Mouse (Mus musculus) mature B cell (primary cell): Measurements from ENCODE around the gene Ostm1.

Experiments
- in situ Hi-C: fragments of 300-500 bp; cut with MboI; formaldehyde crosslinking; loops from 2 replicates; pipeline ENCODE4 v1.14.3; 2019

Ostm1 gene

DNA sequence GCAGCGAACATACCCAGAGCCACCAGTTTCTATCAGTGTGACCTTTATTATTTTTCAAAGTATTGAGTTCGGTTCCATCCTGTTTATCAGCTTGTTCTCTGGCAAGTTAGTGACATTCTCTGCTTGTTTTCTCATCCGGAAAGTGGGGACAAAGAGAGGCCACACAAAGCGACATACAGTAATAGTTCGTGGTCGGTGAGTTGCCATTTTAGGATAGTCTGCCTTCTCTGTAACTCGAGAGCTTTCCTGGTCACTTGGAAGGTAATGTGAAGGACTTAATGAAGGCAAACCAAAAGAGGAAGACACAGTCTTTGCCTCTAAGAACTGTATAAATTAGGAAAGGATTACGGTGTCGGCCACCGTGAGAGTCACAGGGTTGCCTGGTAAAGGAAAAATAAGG, 96.0 kb downstream of the Ostm1 start:
- in situ Hi-C loops: no loop called here

DNA sequence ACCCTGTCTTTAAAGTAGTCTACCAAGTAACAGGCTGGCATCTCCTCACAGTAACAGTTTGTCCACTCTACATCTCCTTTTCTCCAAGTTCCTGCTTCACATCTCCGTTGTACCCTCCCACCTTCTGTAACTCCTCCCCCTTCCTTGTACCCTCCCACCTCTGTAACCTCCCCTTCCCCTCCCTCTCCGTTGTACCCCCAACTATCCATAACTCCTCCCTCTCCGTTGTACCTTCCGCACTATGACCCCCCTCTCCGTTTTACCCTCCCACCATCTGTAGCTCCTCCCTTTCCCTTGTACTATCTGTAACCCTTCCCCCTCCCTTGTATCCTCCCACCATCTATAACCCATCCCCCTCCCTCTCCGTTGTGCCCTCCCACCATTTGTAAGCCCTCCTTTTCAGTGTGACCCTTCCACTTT, 97.0 kb downstream of the Ostm1 start:
- in situ Hi-C loops: no loop called here

DNA sequence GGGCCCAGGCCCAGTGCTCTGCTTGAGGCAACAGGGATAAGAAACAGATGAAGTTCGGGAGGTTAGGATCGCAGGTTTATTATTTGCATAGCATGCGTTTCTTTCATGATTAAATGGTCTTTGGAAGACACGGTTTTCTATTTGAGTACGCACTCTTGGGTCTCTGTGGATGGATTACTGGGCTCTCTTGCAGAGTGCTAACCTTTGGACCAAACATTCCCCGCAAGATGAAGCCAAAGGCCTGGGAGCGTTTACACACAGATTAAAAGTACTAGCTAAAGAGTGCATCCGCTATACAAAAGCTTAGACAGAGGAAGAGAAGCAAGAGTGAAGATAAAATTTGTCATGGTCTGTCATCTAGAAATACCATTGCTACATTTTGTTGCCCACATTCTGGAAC, 98.8 kb downstream of the Ostm1 start:
- in situ Hi-C loops: no loop called here

DNA sequence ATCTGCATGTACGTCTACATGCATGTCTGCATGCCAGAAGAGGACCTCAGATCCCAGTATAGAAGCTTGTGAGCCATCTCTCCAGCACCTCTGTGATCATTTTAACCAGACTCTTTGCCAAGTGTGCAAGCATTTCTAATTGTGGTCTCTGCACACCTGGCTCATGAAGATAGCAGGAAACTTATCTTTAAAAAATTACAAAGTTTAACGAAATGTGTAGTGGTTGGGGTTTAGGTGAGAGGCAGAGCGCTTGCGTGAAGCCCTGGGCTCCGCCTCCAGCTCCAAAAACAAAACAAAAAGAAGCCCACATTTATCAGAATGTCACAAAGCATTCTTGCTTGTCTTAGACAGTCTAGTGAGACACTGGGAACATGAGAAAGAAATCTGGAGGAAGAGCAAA, 104.3 kb downstream of the Ostm1 start:
- in situ Hi-C loops: no loop called here

DNA sequence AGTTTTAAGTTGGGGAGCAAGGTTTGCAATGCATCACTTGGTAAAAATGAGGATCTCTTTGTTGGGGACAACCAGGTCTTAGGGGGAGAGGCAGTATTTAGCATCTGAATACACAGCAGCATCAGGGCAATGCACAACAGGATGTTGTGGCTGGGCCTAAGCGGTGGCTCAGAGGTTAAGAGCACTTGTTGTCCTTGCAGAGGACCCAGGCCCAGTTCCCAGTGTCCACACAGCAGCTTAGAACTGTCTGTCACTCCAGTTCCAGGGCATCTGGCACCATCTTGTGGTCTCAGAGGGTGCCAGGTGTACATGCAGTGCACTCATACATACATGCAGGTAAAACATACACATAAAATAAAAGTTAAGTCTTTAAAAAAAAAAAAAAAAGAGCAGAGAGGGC, 106.1 kb downstream of the Ostm1 start:
- in situ Hi-C loops: loop anchor here (10.0 kb wide), 1 partner anchor 305 kb away; no protein-coding TSS in a partner anchor

DNA sequence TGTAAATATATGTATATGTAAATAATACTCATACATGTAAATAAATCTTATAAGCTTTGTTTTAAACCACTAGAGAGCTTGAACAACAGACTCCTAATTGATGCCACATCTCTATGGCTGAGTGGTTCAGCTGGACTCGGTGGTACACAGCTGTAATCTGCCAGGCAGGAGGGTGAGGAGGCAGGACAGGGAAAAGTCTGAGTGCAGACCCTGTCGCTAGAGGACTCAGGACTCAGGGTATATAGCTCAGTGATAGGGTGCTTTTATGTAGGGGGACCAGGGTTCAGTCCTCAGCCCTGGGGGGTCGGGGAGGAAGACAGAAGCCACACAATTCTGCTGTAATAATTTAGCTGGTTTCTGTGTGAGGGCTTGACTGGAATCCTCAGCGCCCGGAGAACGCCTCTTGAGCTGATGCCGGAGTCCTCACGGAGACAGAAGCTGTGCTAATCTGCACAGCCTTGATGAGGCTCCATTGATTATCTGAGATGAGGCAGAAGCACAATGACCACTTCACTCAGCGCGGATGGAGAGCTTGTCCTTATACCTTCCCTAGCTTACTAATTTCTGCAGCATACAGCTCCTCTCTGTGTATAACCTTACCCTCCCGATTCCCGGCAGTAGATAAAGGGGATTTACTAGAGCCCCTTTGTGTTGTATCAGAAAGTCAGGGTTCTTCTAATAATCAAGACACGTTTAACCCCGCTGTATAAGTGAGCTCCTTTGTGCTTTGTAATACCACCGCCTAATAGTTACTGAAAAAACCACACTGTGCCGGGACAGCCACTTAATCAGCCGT, 106.8 kb downstream of the Ostm1 start:
- in situ Hi-C loops: loop anchor here (10.0 kb wide), 1 partner anchor 304 kb away; no protein-coding TSS in a partner anchor

DNA sequence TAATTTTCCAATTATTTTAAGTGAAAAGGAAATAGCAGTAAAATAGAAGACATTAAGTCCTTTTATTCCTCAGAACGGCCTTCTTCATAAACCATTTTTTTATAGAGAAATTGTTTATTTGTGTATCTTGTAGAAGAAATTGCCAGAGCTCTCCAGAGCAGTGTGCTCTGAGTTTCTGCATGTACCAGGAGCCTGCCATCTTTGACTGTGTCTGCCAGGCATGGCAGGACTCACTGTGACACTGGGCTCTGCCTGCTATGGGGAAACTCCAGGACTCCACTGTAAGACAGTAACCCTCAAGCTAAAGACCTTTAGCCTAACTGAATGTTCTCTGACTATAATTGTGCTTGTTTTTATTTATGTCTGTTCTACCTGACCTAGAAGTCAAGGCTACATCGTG, 107.4 kb downstream of the Ostm1 start:
- in situ Hi-C loops: loop anchor here (10.0 kb wide), 1 partner anchor 304 kb away; no protein-coding TSS in a partner anchor

DNA sequence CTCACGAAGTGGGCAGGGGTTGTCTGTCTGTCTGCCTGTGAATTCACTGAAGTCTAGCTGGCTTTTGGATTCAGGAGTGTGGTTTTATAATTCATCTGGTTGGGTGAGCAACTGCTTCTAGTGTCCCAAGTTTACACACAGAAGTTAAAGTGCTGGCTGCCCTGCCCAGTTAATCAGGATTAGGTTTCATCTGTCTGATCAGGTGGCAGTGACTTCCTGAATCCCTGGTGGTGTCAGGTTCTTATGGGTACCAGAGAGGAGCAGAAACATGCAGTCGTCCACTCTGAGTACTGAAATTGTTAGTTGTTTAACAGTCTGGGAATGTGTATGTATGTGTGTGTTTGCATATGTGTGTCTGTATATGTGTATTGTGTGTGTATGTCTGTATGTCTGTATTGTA, 108.5 kb downstream of the Ostm1 start:
- in situ Hi-C loops: loop anchor here (10.0 kb wide), 1 partner anchor 303 kb away; no protein-coding TSS in a partner anchor

DNA sequence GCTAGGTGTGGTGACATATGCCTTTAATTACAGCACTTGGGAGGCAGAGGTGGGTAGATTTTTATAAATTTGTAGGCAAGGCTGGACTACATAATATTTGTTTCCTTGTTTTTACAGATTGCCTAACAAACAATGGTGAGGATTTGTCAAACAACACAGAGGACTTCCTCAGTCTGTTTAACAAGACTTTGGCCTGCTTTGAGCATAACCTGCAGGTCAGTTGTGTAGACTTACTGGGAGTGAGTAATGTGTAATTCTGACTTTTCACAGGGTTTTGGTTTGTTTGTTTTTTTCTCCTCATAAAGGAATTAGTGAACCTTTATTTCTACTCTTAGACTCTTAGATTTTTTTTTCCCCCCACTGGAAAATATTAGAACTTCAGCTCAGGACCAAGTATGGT, 109.2 kb downstream of the Ostm1 start:
- in situ Hi-C loops: loop anchor here (10.0 kb wide), 1 partner anchor 302 kb away; no protein-coding TSS in a partner anchor

DNA sequence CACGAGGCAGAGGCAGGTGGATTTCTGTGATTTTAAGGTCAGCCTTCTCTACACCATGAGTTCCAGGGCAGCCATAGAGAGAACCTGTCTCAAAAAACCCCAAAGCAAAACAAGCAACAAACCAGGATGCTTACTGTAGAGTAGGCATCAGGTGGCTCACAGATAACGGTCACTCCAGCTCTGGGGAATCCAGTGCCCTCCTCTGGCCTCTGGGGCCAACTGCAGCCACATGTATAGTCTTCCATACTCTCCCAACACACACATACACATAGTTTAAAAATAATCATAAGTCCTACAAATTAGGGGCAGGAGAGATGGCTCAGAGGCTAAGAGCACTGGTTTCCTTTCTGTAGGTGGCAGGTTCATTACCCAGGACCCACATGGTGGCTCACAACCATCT, 109.9 kb downstream of the Ostm1 start:
- in situ Hi-C loops: loop anchor here (10.0 kb wide), 1 partner anchor 301 kb away; no protein-coding TSS in a partner anchor

DNA sequence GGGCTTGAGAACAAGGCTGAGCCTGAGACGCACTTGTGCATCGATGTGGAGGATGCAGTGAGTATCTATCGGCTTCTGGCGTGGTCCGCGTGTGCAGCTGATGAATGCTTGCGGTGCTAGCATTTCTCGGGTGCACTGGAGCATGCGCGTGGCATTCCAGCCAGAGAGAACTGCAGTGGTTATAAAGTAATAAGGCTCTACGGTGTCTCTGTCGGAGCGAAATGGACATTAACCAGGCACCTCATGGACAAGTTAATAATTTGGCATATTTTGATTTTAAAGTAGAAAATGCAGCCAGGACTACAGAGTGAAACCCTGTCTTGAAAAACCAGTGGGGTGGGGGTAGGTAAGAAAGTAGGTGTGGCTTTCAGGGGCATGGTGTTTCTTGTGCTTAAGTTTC, 112.7 kb downstream of the Ostm1 start:
- in situ Hi-C loops: loop anchor here (10.0 kb wide), 1 partner anchor 298 kb away; no protein-coding TSS in a partner anchor

DNA sequence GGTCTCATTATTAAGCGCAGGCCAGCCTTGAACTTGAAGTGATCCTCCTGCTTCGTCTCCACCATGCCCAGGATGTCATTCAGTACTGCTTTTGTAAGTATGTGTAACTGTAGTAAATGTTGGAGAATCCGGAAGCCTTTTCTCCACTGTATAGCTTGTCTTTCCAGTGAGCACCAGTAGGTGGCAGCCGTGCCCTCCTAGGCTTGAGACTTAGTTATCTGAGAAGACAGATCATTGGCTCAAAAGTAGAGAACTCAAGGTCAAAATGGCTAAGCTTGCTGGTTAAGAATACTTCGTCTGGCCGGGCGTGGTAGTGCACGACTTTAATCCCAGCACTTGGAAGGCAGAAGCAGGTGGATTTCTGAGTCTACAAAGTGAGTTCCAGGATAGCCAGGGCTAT, 113.4 kb downstream of the Ostm1 start:
- in situ Hi-C loops: loop anchor here (10.0 kb wide), 1 partner anchor 298 kb away; no protein-coding TSS in a partner anchor

DNA sequence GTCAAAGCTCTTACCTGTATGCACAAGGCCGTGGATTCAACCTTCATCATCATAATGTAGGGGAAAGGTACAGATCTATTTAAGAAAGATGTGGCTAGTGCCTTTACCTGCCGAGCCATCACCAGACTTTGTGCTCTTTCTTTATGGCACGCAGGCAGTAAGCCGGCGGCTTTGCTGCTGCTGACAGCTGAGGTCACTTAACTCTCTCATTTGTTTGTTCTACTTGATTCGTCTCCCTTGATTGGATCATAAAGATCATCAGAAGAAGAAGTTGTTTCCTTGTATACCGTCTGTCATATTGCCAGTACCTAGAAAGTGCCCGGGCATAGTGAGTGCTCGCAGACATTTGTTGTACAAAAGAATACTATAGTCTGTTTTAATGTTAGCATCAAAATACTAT, 114.8 kb downstream of the Ostm1 start:
- in situ Hi-C loops: loop anchor here (10.0 kb wide), 1 partner anchor 296 kb away; no protein-coding TSS in a partner anchor

DNA sequence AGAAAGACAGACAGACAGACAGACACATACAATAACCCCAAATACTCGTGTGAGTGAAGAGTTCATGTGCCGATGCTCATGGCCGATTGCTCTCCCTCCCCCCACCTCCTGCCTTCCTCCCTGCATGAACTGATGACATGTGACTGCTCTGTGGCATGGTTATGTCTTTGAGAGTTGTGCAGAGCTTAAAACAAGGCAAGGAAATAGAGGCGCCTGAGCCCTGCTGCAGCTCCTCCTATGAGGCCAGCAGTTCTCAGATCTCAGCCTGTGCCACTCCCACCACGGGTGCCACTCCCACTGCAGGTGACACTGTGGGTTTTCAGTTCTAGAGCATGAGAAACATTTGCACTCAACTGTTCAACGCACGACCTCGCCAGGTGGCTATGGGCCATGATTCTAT, 115.4 kb downstream of the Ostm1 start:
- in situ Hi-C loops: loop anchor here (10.0 kb wide), 1 partner anchor 296 kb away; no protein-coding TSS in a partner anchor

DNA sequence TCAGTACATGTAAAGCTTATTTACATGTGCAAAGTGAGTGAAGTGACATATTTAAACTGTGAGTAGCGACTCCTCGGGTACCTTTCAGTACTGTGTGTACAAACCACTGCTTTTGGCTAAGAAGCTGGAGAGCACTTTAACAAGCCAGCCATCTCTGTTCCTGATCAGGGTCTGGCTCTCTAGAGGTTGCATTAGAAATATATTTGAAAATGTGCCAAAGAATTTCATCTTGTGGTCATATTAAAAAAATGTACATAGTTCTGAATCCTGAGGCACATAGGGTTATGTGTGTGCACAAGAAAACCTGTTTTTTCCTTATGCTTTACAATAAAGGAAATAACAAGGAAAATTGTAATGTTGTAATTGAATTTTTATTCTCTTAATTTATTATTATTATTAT, 118.5 kb downstream of the Ostm1 start:
- in situ Hi-C loops: no loop called here

DNA sequence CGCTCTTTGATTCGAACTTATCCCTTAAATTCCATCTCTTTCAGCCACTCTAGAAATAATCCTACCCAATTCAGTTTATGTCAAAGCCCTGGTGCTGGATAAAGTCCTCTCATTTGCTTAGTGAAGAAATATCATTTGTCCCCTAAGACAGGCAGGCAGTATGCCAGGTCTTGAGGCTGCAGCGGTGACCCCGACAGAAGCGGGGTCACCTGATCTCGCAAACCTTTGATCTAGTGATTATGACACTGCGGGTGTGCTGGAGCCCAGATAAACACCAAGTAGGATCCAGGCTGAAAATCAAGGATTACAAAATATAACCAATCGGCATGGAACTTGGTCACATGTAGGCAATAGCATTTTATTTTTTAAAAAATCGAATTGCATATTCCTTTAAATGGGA, 131.1 kb downstream of the Ostm1 start:
- in situ Hi-C loops: no loop called here

DNA sequence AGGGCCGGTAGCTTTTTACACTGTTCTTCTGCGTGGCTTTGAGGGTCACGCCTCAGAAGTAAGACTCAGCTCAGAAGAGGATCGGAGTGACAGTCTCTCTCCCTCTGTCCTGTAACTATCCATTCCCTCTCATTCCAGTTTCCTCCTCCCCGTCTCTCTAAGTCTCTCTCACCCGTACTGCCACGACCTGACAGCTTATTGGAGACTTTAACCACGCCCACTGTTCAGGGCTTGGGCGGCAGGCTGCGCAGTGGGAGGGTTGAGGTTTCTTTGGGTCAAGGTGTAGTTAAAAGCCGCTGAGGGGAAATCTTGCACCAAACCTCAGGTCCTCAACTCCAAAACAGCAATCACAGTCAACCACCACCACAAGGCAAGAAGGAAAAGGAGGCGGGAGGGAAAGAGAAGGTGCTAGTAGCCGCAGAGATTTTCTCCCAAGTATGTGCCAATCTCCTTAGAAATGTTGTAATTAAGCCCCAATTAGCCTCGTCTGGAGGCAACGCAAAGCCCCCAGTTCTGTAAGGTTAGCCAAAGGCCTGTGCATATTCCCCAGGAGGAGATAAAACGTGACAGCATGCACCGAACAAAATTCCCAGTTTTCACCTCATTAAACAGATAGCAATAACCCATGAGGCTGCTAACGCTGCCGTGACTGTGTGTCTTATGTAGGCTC, 131.9 kb downstream of the Ostm1 start:
- in situ Hi-C loops: no loop called here

DNA sequence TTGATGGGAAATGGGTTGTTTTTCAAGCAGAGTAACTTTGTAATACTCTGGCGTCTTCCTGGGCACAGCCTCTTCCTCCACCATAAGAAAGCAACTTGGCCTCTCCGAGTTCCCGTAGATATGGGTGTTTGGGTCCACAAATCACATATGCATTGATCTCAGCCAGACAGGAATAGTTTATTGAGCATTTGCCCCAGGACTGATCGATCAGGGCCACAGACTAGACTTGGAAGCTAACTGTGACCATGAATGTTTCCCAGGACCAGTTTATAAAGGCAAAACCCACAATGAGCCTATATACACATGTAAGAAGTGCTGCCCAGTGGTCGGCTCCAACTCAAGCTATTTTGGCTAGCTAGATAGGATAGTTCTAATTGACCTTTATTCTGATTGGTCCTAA, 138.5 kb downstream of the Ostm1 start:
- in situ Hi-C loops: no loop called here

DNA sequence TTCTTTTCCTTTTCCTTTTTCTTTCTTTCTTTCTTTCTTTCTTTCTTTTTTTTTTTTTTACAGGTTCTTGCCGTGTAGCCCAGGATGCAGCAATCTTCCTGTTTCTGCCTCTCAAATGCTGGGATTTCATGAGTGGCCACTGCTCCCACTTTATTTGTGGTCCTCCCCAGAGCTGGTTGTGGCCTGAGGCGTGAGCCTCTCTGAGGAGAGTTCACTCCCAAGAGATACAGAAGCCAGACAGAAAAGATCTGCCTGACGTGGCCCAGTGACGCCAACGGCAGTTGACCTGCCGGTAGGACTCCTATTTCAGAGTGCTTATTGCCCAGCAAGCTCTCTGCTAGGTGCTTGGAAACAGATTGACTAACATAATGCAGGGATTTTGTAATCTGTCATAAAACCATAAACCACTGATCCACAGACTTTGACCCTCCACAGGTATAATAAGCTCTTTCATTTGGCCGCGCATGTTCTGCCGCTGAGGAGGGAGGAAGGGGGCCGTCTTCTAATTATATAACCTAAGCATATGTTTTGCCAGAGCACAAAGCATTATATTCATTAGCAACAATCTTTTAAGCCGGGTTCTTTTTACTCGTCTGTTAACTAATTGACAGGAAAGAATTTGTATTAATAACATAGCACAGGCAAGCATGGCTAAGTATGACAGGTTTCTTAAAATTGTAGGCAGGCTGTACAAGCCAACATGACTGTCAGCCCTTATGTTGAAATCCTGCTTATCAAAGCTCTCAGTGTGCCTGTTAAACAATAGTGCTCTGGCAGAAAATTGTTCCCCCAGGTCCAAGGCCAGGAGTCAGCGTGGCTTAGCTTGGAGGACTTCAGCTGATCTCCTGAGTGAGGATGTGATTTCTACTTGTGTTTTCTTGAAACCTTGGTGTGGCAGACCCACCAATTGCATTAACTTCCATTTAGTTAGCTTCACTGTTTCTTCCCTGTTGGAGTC, 139.9 kb downstream of the Ostm1 start:
- in situ Hi-C loops: no loop called here

DNA sequence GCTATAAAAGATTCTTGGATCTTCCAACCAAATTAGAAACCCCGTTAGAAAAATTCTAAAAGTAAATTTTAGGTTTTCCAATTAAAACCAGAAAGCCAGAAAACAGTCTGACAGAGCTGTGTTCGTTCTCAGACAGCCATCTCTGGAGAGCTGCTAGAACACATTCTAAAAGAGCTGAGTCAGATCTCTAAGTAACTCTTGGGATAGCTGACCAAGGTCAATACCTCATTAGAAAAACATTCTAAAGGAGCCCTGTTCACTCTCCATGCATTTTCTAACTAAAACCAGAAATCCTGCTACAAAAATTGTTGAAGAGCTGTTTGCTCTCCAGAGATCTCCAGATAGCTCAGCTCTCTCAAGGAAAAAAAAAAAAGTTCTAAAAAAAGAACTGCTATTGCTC, 146.0 kb downstream of the Ostm1 start:
- in situ Hi-C loops: no loop called here

DNA sequence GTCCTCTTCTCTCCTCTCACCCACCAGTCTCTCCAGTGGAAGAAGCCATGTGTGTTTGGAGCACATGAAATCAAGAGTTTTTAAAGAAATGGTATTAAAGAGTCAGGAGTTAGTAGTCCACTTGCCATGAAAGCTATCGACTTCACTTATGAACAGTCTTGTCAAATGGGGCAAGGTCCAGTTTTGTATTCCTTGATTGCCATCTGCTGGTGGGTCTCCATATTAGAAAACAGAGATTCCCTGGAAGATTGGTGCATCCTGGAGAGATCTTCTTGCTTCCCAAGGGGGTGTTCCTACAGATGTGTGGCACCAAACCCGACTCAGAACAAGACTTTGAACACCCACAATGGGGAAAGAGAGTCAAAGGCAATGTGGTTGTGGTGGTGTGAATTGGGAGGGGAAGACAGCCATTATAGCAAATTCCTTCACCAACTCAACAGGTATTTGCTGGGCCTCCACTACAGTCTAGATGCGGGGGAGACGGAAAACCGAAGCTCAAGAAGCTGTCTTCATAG, 151.0 kb downstream of the Ostm1 start:
- in situ Hi-C loops: no loop called here
